Mouse (Mus musculus): Measurements from ENCODE around the gene Emg1.
A peak's percentile ranks its signal among the peaks of the same experiment; 100 is the strongest.

Emg1 gene

GRCm38 (mm10) chr6:124740888-124741761, 29.1 kb upstream of the Emg1 start, which contains the start of gene Grcc10:
Gene Grcc10, minus strand, starts transcription at chr6:124741374.
- peak; percentile 92 for DNase-seq

- peak; percentile 70 for DNase-seq
Measured at GRCm38 (mm10) chr6:124740211-124740887, 28.4 kb upstream of the Emg1 start.

- no peak for DNase-seq
Measured at GRCm38 (mm10) chr6:124739231-124739796, 27.3 kb upstream of the Emg1 start.

GRCm38 (mm10) chr6:124738511-124739023, 26.6 kb upstream of the Emg1 start, which contains the start of gene Ptpn6:
Gene Ptpn6, minus strand, starts transcription at chr6:124738714.
- DNase-seq, result peak; percentile 89

- DNase-seq, result no peak
Measured at GRCm38 (mm10) chr6:124737040-124737439, 25.1 kb upstream of the Emg1 start.

GRCm38 (mm10) chr6:124734417-124734816, 22.4 kb upstream of the Emg1 start:
- DNase-seq, result no peak

GRCm38 (mm10) chr6:124732476-124733370, 20.7 kb upstream of the Emg1 start:
- no peak for DNase-seq

GRCm38 (mm10) chr6:124731038-124731437, 19.1 kb upstream of the Emg1 start:
- DNase-seq, result no peak

GRCm38 (mm10) chr6:124729850-124730705, 18.1 kb upstream of the Emg1 start:
- no peak for DNase-seq

- no peak for DNase-seq
Measured at GRCm38 (mm10) chr6:124728621-124729020, 16.6 kb upstream of the Emg1 start.

GRCm38 (mm10) chr6:124724472-124724871, 12.5 kb upstream of the Emg1 start:
- DNase-seq, result no peak

GRCm38 (mm10) chr6:124723541-124723940, 11.6 kb upstream of the Emg1 start:
- no peak for DNase-seq

- DNase-seq, result no peak
Measured at GRCm38 (mm10) chr6:124722876-124723473, 11.0 kb upstream of the Emg1 start.

- DNase-seq, result no peak
Measured at GRCm38 (mm10) chr6:124720904-124721303, 8.9 kb upstream of the Emg1 start.

- DNase-seq, result no peak
Measured at GRCm38 (mm10) chr6:124719354-124719978, 7.5 kb upstream of the Emg1 start.

GRCm38 (mm10) chr6:124718703-124719102, 6.7 kb upstream of the Emg1 start:
- DNase-seq, result peak; percentile 76

GRCm38 (mm10) chr6:124717968-124718367, 6.0 kb upstream of the Emg1 start:
- DNase-seq, result no peak

- DNase-seq, result peak; percentile 77
Measured at GRCm38 (mm10) chr6:124716864-124717490, 5.0 kb upstream of the Emg1 start.

GRCm38 (mm10) chr6:124712918-124713317, 940 bp upstream of the Emg1 start:
- no peak for DNase-seq
